Mouse (Mus musculus): Measurements from ENCODE around the gene Dspp. TPM values are rescaled to one million over a fixed set of nuclear protein-coding genes. Genes with fewer than 3 reads are reported as not detected.

The Dspp gene
- polyA plus RNA-seq, 1 experiment: not detected

DNA sequence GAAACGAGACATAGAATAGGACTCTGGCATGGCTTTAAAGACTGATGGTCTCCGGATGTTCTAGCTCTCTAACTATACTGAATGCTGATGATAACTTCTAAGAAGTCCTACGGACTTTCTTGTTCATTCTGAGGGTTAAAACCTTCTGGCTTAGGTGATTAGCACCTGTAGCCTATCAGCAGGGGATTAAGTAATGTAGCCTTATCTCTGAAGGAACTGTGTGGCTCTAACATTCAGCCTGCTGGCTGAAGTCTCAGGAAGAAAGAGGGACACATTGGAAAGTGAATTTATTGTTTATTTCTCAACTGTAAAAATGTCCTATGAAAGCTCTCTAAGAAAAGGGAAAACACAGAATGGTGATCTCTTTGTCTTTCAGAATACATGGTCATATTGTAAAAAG, 53.8 kb downstream of the Dspp start:
- DNase-seq: no peak
- Histone ChIP-seq H3K4me1 (replicated peaks; ENCODE audit: control insufficient read depth, insufficient read depth, low read length) (no peaks in the 10 kb centered on the region), H3K4me3 (ENCODE audit: control insufficient read depth, insufficient read depth, low read length) (no peak overlapping the region), H3K27me3 (ENCODE audit: control insufficient read depth, insufficient read depth, low read length) (no peaks in the 10 kb centered on the region), H3K27ac (ENCODE audit: control insufficient read depth, insufficient read depth, low read length) (no peak overlapping the region), H3K36me3 (ENCODE audit: control insufficient read depth, insufficient read depth, low read length) (no peaks in the 10 kb centered on the region)
- WGBS: 64% methylated on average over 3 of the region's 3 CpGs
- TF ChIP-seq POLR2A (IDR thresholded peaks at IDR 0.05; ENCODE audit: control insufficient read depth, extremely low read depth, insufficient read depth, low read length, poor library complexity): no peak
- no peak for TF ChIP-seq CTCF (IDR thresholded peaks at IDR 0.05; ENCODE audit: borderline replicate concordance, control insufficient read depth, extremely low read depth, insufficient read depth, low read length, poor library complexity)

DNA sequence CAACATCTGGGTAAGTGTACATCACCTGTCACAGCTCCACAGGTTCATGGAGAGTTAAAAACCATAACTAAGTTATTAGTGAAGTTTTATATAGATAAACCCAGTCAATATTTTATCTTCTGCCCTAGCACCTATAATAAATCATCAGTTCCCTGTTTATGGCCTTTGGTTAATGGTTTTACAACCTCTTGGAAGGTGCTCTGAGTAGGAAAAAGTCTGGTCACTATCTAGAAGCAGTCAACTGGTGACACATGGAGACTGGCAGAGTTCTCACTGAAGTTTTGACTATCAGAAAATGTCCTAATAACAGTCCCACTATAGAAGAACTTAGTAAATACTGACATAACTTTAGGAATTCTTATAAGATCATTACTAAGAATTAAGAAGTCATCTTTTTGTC, 54.2 kb downstream of the Dspp start:
- Histone ChIP-seq H3K36me3 (ENCODE audit: control insufficient read depth, insufficient read depth, low read length) (no peaks in the 10 kb centered on the region), H3K4me3 (ENCODE audit: control insufficient read depth, insufficient read depth, low read length) (no peak overlapping the region), H3K27me3 (ENCODE audit: control insufficient read depth, insufficient read depth, low read length) (no peaks in the 10 kb centered on the region), H3K27ac (ENCODE audit: control insufficient read depth, insufficient read depth, low read length) (no peak overlapping the region), H3K4me1 (replicated peaks; ENCODE audit: control insufficient read depth, insufficient read depth, low read length) (no peaks in the 10 kb centered on the region)
- DNase-seq: no peak
- no peak for TF ChIP-seq CTCF (IDR thresholded peaks at IDR 0.05; ENCODE audit: borderline replicate concordance, control insufficient read depth, extremely low read depth, insufficient read depth, low read length, poor library complexity)
- TF ChIP-seq POLR2A (IDR thresholded peaks at IDR 0.05; ENCODE audit: control insufficient read depth, extremely low read depth, insufficient read depth, low read length, poor library complexity): no peak

DNA sequence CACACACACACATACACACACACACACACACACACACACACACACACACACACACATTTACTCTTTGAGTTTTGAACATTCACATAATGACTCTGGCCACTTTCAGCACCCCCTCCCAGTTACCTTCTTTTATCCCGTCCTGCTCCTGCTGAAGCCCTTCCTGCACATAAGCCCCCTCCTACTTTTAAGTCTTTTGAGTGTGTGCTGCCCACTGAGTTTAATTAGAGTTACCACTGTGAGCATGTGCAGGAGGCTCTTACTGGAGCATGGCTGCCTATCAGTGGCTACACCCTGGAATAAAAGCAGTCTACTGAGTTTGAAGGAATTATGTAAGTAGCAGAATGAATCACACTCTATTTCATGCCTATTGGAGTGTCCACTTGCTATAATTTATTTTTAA, 58.0 kb downstream of the Dspp start:
- no peaks in the 10 kb centered on the region for H3K36me3 ChIP-seq (ENCODE audit: control insufficient read depth, insufficient read depth, low read length)
- H3K27me3 ChIP-seq (ENCODE audit: control insufficient read depth, insufficient read depth, low read length): no peaks in the 10 kb centered on the region
- 83% methylated on average over 1 of the region's 1 CpGs for WGBS
- TF ChIP-seq POLR2A (IDR thresholded peaks at IDR 0.05; ENCODE audit: control insufficient read depth, extremely low read depth, insufficient read depth, low read length, poor library complexity) (no peak), CTCF (IDR thresholded peaks at IDR 0.05; ENCODE audit: borderline replicate concordance, control insufficient read depth, extremely low read depth, insufficient read depth, low read length, poor library complexity) (no peak)
- no peaks in the 10 kb centered on the region for H3K4me1 ChIP-seq (replicated peaks; ENCODE audit: control insufficient read depth, insufficient read depth, low read length)
- no peak overlapping the region for H3K27ac ChIP-seq (ENCODE audit: control insufficient read depth, insufficient read depth, low read length)
- H3K4me3 ChIP-seq (ENCODE audit: control insufficient read depth, insufficient read depth, low read length): no peak overlapping the region
- no peak for DNase-seq

Other genes starting within 250 kb of the Dspp start
- gene Hsd17b13, start 193.3 kb upstream of the Dspp start, polyA plus RNA-seq (2012; rRNA removed): 0.26 TPM in 1 of 2 replicates, not detected in the other
- gene Hsd17b11, start 148.8 kb upstream of the Dspp start, polyA plus RNA-seq (2012; rRNA removed): 15.1 and 18.8 TPM in 2 replicates
- 43.6 and 49.0 TPM in 2 replicates for gene Nudt9, start 124.4 kb upstream of the Dspp start, polyA plus RNA-seq (2012; rRNA removed)
- not detected in 2 replicates for gene Gm17660, start 93.1 kb upstream of the Dspp start, polyA plus RNA-seq (2012; rRNA removed)
- 15.2 and 26.8 TPM in 2 replicates for gene Sparcl1, start 57.0 kb upstream of the Dspp start, polyA plus RNA-seq (2012; rRNA removed)
- not detected in 2 replicates for gene Dmp1, start 31.9 kb downstream of the Dspp start, polyA plus RNA-seq (2012; rRNA removed)
- gene Ibsp, start 128.5 kb downstream of the Dspp start, polyA plus RNA-seq (2012; rRNA removed): 0.05 and 0.09 TPM in 2 replicates
- gene Mepe, start 154.6 kb downstream of the Dspp start, polyA plus RNA-seq (2012; rRNA removed): not detected in 2 replicates